Mouse (Mus musculus): Measurements from ENCODE around the gene Herc3. TPM values are rescaled to one million over a fixed set of nuclear protein-coding genes. Genes with fewer than 3 reads are reported as not detected.

The Herc3 gene
- total and polyA plus RNA-seq, 3 experiments: 1.9 to 5.7 TPM; not detected in 1

DNA sequence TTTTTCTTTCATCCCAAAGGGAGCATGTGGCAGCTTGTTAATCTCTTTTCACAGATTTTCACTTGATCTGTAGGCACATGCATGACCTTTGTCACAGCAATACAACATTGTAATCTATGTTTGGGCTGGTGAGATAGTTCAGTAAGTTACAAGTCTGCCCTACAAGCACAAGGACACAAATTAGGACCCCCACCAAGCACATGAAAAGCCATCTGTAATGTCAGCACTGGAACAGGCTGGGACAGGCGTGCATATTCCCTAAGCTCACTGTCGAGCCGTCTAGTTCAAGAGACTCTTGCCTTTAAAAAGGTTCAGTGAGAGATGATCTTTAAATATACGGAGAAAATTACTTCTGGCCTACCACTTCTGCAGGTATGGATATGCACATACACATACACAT lies 28.3 kb downstream of the Herc3 start:
- Histone ChIP-seq H3K36me3 (ENCODE audit: control insufficient read depth in 1 of 2, insufficient read depth in 2 of 2, low read length in 2 of 2) (no peaks in the 10 kb centered on the region), H3K27me3 (ENCODE audit: control insufficient read depth in 1 of 2, insufficient read depth in 2 of 2, low read length in 2 of 2) (no peaks in the 10 kb centered on the region), H3K27ac (ENCODE audit: control insufficient read depth, low read depth, low read length) (no peak overlapping the region), H3K4me3 (ENCODE audit: control insufficient read depth in 1 of 2, insufficient read depth in 1 of 2, low read depth in 2 of 2, low read length in 2 of 2) (no peak overlapping the region), H3K9ac (ENCODE audit: control insufficient read depth, low read depth, low read length, poor library complexity, severe bottlenecking) (no peak overlapping the region), H3K4me1 (ENCODE audit: control insufficient read depth in 1 of 2, insufficient read depth in 2 of 2, low read length in 2 of 2) (no peaks in the 10 kb centered on the region), H3K9me3 (replicated peaks; ENCODE audit: insufficient read depth, low read length) (no peaks in the 10 kb centered on the region), H3K79me2 (ENCODE audit: control insufficient read depth, insufficient read depth, low read length, poor library complexity) (no peaks in the 10 kb centered on the region)
- DNase-seq (ENCODE audit: low read depth, low spot score): no peak
- no peak for TF ChIP-seq MAFK (IDR thresholded peaks at IDR 0.05; ENCODE audit: borderline replicate concordance, low read depth, low read length)
- no peak for TF ChIP-seq TBP (IDR thresholded peaks at IDR 0.05; ENCODE audit: low read depth, low read length)
- no peak for TF ChIP-seq RAD21 (IDR thresholded peaks at IDR 0.05; ENCODE audit: low read depth, low read length)
- TF ChIP-seq MYC (IDR thresholded peaks at IDR 0.05; ENCODE audit: low read depth, low read length): no peak
- no peak for TF ChIP-seq MYB (IDR thresholded peaks at IDR 0.05; ENCODE audit: low read depth, low read length)

- H3K79me2 ChIP-seq (ENCODE audit: control insufficient read depth, insufficient read depth, low read length, poor library complexity): no peaks in the 10 kb centered on the region
- H3K9me3 ChIP-seq (replicated peaks; ENCODE audit: insufficient read depth, low read length): no peaks in the 10 kb centered on the region
- H3K4me3 ChIP-seq (ENCODE audit: control insufficient read depth in 1 of 2, insufficient read depth in 1 of 2, low read depth in 2 of 2, low read length in 2 of 2): no peak overlapping the region
- no peak for DNase-seq (ENCODE audit: low read depth, low spot score)
- no peaks in the 10 kb centered on the region for H3K36me3 ChIP-seq (ENCODE audit: control insufficient read depth in 1 of 2, insufficient read depth in 2 of 2, low read length in 2 of 2)
- no peak overlapping the region for H3K9ac ChIP-seq (ENCODE audit: control insufficient read depth, low read depth, low read length, poor library complexity, severe bottlenecking)
- TF ChIP-seq MEF2A (IDR thresholded peaks at IDR 0.05; ENCODE audit: extremely low read depth, insufficient replicate concordance, low read depth, low read length, poor library complexity, severe bottlenecking) (no peak), E2F4 (IDR thresholded peaks at IDR 0.05; ENCODE audit: borderline replicate concordance, low read depth, low read length) (no peak), GABPA (IDR thresholded peaks at IDR 0.05; ENCODE audit: low read depth, low read length) (no peak), MAX (IDR thresholded peaks at IDR 0.05; ENCODE audit: low read length) (no peak), ELF1 (IDR thresholded peaks at IDR 0.05; ENCODE audit: low read depth, low read length) (no peak), ZC3H11A (IDR thresholded peaks at IDR 0.05; ENCODE audit: low read depth, low read length) (no peak), BHLHE40 (IDR thresholded peaks at IDR 0.05; ENCODE audit: borderline replicate concordance, low read depth, low read length) (no peak), ZMIZ1 (IDR thresholded peaks at IDR 0.05; ENCODE audit: low read depth, low read length) (no peak), MYC (IDR thresholded peaks at IDR 0.05; ENCODE audit: low read depth, low read length) (no peak), ETS1 (IDR thresholded peaks at IDR 0.05; ENCODE audit: low read depth, low read length) (no peak), MXI1 (IDR thresholded peaks at IDR 0.05; ENCODE audit: low read depth, low read length) (no peak), MAZ (IDR thresholded peaks at IDR 0.05; ENCODE audit: low read depth, low read length) (no peak), RCOR1 (IDR thresholded peaks at IDR 0.05; ENCODE audit: low read depth, low read length) (no peak), NRF1 (IDR thresholded peaks at IDR 0.05; ENCODE audit: insufficient read depth, low read depth, low read length, poor library complexity, severe bottlenecking) (no peak), USF2 (IDR thresholded peaks at IDR 0.05; ENCODE audit: borderline replicate concordance in 1 of 2, insufficient read depth in 1 of 2, low read depth in 1 of 2, low read length in 2 of 2) (no peak), CHD1 (IDR thresholded peaks at IDR 0.05; ENCODE audit: low read depth, low read length) (no peak)
- no peaks in the 10 kb centered on the region for H3K27me3 ChIP-seq (ENCODE audit: control insufficient read depth in 1 of 2, insufficient read depth in 2 of 2, low read length in 2 of 2)
- no peaks in the 10 kb centered on the region for H3K4me1 ChIP-seq (ENCODE audit: control insufficient read depth in 1 of 2, insufficient read depth in 2 of 2, low read length in 2 of 2)
- H3K27ac ChIP-seq (ENCODE audit: control insufficient read depth, low read depth, low read length): no peak overlapping the region
Observed at GRCm38 (mm10) chr6:58862446-58862993, 31.3 kb downstream of the Herc3 start.

Measured in MEL (cell line).